Mouse (Mus musculus): ENCODE results near the gene Tango6. TPM values are rescaled to one million over a fixed set of nuclear protein-coding genes. Genes with fewer than 3 reads are reported as not detected.

Gene Tango6
- polyA plus RNA-seq, 1 experiment from 2014 or later: 13.3 TPM

DNA sequence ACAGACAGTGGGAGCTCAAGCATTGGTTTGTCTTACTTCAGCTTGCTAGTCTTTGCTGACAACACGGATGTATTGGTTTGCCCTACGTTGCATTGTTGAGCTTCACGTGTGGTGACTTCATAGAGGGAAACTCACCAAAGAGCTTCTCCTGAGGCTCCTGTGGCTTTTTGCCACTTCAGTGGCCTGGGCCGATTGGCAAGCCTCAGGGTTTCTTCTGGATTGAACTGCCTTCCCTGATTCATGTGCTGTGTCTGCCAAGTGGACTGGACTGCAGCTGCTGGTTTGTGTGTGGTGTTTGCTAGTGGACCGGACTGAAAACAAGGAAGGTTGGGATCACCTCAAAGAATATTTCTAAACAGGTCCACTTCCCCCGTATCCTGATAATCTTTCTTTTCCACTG is 43.7 kb downstream of the Tango6 start:
- 84% methylated on average over 6 of the region's 6 CpGs for WGBS
- Histone ChIP-seq H3K9me3 (no peaks in the 10 kb centered on the region), H3K36me3 (peaks cover 31% of the 10 kb centered on the region; the same call in 1 of the 2 replicates), H3K9ac (replicated peaks) (no peak overlapping the region), H3K27me3 (no peaks in the 10 kb centered on the region), H3K4me3 (replicated peaks) (no peak overlapping the region), H3K4me2 (no peak overlapping the region), H3K27ac (no peak overlapping the region), H3K4me1 (replicated peaks) (peaks cover 6% of the 10 kb centered on the region)
- no peak for ATAC-seq (ENCODE audit: insufficient number of reproducible peaks, insufficient read depth, low FRiP score, low TSS enrichment, low read depth)

DNA sequence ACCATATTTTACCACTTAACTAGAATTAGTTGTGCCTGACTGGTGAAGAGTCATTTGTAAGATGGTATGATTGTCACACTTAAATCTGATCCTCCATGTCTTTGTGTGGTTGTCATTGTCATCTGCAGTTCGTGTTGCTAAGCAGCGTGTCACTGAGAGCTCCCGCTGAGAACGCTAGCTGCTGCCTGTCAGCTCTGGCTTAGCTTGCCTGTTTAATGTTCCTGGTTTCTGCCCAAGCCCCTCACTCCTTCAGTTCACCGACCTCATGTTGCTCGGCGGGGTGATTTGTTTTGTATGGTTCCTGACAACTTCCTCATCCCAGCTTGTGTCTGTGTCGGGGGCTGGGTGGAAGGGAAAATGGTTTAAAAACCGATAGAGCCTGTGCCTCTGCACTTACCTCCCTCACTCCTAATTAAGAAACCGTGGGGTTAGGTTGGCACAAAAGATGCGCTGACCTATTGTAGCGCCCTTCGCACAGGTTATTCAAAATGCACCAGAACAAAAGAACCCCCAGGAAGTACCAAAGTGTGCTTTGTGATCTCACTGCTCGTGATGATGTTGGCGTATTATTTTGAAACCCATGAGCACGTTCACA is 44.5 kb downstream of the Tango6 start:
- Histone ChIP-seq H3K9ac (replicated peaks) (no peak overlapping the region), H3K4me1 (replicated peaks) (peaks cover 6% of the 10 kb centered on the region), H3K4me2 (no peak overlapping the region), H3K27ac (no peak overlapping the region), H3K27me3 (no peaks in the 10 kb centered on the region), H3K9me3 (no peaks in the 10 kb centered on the region), H3K36me3 (peaks cover 29% of the 10 kb centered on the region; the same call in 1 of the 2 replicates), H3K4me3 (replicated peaks) (no peak overlapping the region)
- 47% methylated on average over 16 of the region's 16 CpGs for WGBS
- no peak for ATAC-seq (ENCODE audit: insufficient number of reproducible peaks, insufficient read depth, low FRiP score, low TSS enrichment, low read depth)

DNA sequence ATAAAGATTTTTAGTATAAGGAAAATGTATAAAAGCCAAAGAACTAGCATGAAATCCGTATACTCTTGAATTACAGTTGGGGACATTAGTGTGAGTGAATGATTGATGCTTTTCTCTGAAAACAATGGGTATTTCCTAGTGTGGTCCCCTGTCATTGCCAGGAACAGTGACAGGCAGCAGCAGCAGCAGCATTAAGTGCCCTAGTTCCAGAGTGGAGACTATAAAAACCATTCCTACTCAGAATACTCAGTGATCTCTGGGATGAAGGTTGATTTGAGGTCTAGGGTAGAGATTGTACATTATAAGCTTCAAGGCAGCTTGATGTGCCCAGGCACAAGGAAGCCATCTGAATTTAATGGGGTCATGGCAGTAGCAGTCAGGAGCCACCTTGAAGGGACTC is 45.0 kb downstream of the Tango6 start:
- Histone ChIP-seq H3K4me2 (no peak overlapping the region), H3K27me3 (no peaks in the 10 kb centered on the region), H3K9ac (replicated peaks) (no peak overlapping the region), H3K4me3 (replicated peaks) (no peak overlapping the region), H3K36me3 (peaks cover 24% of the 10 kb centered on the region; the same call in 1 of the 2 replicates), H3K27ac (no peak overlapping the region), H3K4me1 (replicated peaks) (peaks cover 12% of the 10 kb centered on the region), H3K9me3 (no peaks in the 10 kb centered on the region)
- no peak for ATAC-seq (ENCODE audit: insufficient number of reproducible peaks, insufficient read depth, low FRiP score, low TSS enrichment, low read depth)
- WGBS: 76% methylated on average over 1 of the region's 1 CpGs

DNA sequence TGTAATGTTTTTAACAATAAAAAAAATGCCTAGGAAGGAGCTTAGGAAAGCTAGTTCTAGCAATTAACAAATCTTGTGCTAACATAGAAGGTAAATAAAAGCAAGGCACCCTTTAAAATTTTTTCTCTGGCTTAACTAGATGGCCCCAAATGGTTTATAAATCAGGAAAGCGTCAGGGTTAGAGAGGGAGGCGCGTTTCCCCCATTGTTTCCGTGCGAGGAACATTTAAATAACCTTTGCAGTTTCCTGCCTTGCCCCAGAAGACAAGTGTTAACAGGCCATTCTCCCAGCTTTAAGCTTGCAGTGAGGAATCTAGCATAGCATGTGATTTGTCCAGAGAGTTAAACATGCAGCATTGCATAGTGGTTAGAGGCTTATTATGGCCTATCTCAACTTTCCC is 50.1 kb downstream of the Tango6 start:
- Histone ChIP-seq H3K4me3 (replicated peaks) (no peak overlapping the region), H3K36me3 (peaks cover 18% of the 10 kb centered on the region; the same call in 1 of the 2 replicates), H3K27ac (0 out of 2 replicates have a peak overlapping the region, but pooled peaks have one; percentile 50), H3K9ac (replicated peaks) (no peak overlapping the region), H3K4me2 (no peak overlapping the region), H3K4me1 (replicated peaks) (peaks cover 23% of the 10 kb centered on the region), H3K27me3 (no peaks in the 10 kb centered on the region), H3K9me3 (no peaks in the 10 kb centered on the region)
- no peak for ATAC-seq (ENCODE audit: insufficient number of reproducible peaks, insufficient read depth, low FRiP score, low TSS enrichment, low read depth)
- WGBS: 13% methylated on average over 5 of the region's 5 CpGs

DNA sequence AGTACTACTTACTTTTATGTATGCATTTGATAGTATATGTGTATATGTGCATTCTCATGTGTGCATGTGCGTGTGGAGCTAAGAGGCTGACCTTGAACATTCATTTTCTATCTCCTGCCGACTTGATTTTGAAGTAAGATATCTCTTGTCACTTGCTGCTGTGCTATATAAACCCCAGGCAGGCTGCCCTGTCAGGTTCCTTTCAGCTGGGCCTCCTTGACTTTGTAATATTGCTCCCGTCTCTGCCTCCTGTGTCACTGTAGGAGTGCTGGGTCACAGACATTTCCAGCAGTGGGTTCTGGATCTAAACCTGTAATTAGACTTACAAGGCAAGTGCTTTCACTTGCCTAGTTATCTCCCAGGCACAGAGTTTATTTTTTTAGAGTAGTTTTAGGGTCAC is 50.8 kb downstream of the Tango6 start:
- Histone ChIP-seq H3K9ac (replicated peaks) (0 out of 2 replicates have a peak overlapping the region, but pooled peaks have one; percentile 23), H3K4me2 (no peak overlapping the region), H3K4me1 (replicated peaks) (peaks cover 23% of the 10 kb centered on the region), H3K27ac (peak overlapping the region; percentile 45; the same call in 1 of the 2 replicates), H3K27me3 (no peaks in the 10 kb centered on the region), H3K36me3 (peaks cover 24% of the 10 kb centered on the region; the same call in 1 of the 2 replicates), H3K4me3 (replicated peaks) (no peak overlapping the region), H3K9me3 (no peaks in the 10 kb centered on the region)
- 56% methylated on average over 3 of the region's 3 CpGs for WGBS
- no peak for ATAC-seq (ENCODE audit: insufficient number of reproducible peaks, insufficient read depth, low FRiP score, low TSS enrichment, low read depth)

DNA sequence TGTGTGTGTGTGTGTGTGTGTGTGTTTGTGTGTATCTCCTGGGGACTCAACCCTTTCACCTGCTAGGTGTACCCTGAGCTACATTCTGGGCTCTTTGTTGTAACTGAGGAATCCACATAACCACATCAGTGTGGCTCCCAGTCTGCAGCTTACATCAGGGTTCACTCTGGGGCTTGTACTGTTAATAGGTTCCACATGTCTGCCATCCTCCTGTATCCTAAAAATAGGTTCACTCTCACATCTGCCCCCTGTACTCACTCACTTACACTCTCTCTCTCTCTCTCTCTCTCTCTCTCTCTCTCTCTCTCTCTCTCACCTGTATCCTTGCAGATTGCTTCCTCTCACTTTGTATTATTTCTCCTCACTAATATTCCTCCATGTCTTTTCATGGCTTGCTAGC is 51.4 kb downstream of the Tango6 start:
- Histone ChIP-seq H3K27ac (no peak overlapping the region), H3K27me3 (no peaks in the 10 kb centered on the region), H3K9ac (replicated peaks) (0 out of 2 replicates have a peak overlapping the region, but pooled peaks have one; percentile 23), H3K9me3 (no peaks in the 10 kb centered on the region), H3K36me3 (peaks cover 28% of the 10 kb centered on the region), H3K4me2 (no peak overlapping the region), H3K4me3 (replicated peaks) (no peak overlapping the region), H3K4me1 (replicated peaks) (peaks cover 23% of the 10 kb centered on the region)
- no peak for ATAC-seq (ENCODE audit: insufficient number of reproducible peaks, insufficient read depth, low FRiP score, low TSS enrichment, low read depth)

DNA sequence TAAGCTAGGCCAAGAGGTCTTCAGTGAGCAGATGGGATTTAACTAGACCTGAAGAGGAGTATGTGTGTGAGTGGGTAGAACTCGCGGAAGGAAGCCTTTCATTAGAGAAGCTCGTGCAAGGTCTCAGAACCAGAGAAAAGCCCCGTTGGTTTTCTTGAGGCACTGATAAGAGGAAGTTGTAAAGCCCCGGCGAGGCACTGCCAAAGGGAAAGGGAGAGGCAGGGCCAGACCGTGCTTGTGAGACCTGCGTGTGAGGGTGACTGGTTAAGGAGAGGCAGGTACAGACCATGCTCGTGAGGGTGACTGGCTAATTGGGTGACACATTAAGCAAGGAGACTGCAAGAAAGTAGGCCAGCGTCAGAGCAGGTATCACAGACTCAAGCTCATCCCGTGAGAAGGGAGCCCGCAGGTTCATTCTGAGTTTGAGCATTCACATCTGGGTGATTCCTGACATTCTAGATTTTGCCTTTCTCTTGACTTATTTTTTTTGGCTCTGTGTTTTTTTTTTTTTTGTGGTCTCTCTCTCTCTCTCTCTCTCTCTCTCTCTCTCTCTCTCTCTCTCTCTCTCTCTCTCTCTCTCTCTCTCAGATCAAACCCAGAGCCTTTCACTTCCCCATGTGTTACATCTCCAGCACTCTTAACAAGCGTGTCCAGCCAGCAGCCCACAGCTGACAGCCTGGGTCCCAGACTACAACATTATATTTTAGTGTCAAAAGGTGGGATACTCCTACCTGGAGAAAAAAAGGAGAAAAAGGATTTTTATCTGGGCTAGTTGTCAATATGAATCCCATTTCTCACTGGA is 54.2 kb downstream of the Tango6 start:
- H3K9me3 ChIP-seq: no peaks in the 10 kb centered on the region
- H3K36me3 ChIP-seq: peaks cover 37% of the 10 kb centered on the region
- 64% methylated on average over 13 of the region's 13 CpGs for WGBS
- H3K9ac ChIP-seq (replicated peaks): no peak overlapping the region
- no peak overlapping the region for H3K4me2 ChIP-seq
- H3K27ac ChIP-seq: no peak overlapping the region
- no peaks in the 10 kb centered on the region for H3K27me3 ChIP-seq
- ATAC-seq (ENCODE audit: insufficient number of reproducible peaks, insufficient read depth, low FRiP score, low TSS enrichment, low read depth): no peak
- H3K4me3 ChIP-seq (replicated peaks): no peak overlapping the region
- peaks cover 23% of the 10 kb centered on the region for H3K4me1 ChIP-seq (replicated peaks)

DNA sequence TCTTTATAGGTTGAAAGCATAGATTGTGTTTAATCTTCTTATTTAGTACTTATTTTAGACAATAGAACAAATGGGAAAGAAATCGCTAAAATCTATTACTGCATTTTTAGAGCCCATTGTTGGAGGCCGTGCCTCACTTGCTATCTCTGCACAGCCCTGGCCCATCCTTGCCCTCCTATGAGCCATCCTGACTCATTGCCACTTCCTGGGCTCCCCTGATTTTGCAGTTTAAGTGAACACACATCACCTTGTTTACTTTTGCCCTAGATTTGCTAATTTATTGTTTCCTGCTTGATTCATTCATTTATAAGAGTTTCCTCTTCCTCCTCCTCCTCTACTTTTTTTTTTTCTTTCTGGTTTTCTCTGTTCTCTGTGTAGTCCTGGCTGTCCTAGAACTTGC is 55.0 kb downstream of the Tango6 start:
- 93% methylated on average over 2 of the region's 2 CpGs for WGBS
- Histone ChIP-seq H3K4me1 (replicated peaks) (peaks cover 18% of the 10 kb centered on the region), H3K9me3 (no peaks in the 10 kb centered on the region), H3K27me3 (no peaks in the 10 kb centered on the region), H3K27ac (no peak overlapping the region), H3K9ac (replicated peaks) (no peak overlapping the region), H3K4me2 (no peak overlapping the region), H3K36me3 (peaks cover 45% of the 10 kb centered on the region), H3K4me3 (replicated peaks) (no peak overlapping the region)
- ATAC-seq (ENCODE audit: insufficient number of reproducible peaks, insufficient read depth, low FRiP score, low TSS enrichment, low read depth): no peak

DNA sequence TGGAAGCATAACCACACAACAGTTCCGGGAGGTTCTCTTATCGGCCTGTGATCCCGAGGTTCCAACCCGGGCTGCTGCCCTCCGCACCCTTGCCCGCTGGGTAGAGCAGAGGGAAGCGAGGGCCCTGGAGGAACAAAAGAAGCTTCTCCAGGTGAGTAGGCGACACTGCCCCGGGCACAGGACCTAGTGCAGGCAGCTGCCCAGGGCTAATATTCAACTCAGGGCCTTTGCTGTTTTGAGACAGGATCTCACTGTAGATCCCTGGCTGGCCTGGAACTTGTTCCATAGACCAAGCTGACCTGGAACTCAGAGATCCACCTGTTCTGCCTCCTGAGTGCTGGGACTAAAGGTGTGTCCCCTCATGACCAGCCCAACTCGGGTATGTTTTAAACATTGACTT is 59.5 kb downstream of the Tango6 start:
- Histone ChIP-seq H3K9ac (replicated peaks) (no peak overlapping the region), H3K9me3 (no peaks in the 10 kb centered on the region), H3K27me3 (no peaks in the 10 kb centered on the region), H3K4me1 (replicated peaks) (no peaks in the 10 kb centered on the region), H3K27ac (no peak overlapping the region), H3K4me2 (no peak overlapping the region), H3K4me3 (replicated peaks) (no peak overlapping the region), H3K36me3 (peaks cover 59% of the 10 kb centered on the region)
- ATAC-seq (ENCODE audit: insufficient number of reproducible peaks, insufficient read depth, low FRiP score, low TSS enrichment, low read depth): no peak
- 93% methylated on average over 10 of the region's 10 CpGs for WGBS

DNA sequence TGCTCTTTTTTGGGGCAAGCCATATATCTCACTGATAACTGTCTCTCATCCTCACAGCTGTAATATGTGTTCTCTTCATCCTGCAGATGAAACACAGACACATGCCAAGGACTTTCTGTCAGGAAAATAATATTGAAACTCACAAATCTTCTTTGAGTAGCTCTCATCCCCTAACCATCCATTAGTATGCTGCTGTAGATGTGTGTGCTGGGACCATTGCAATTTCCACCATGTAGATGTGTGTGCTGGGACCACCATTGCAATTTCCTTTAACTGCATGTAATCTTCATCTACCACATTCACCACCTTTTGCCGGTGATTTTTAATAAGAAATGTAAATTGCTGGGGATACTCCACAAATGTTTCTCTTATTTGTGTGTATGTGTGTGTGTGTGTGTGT is 60.5 kb downstream of the Tango6 start:
- WGBS: 95% methylated on average over 1 of the region's 1 CpGs
- Histone ChIP-seq H3K4me3 (replicated peaks) (no peak overlapping the region), H3K36me3 (peaks cover 56% of the 10 kb centered on the region), H3K27ac (no peak overlapping the region), H3K27me3 (no peaks in the 10 kb centered on the region), H3K9me3 (no peaks in the 10 kb centered on the region), H3K4me2 (no peak overlapping the region), H3K4me1 (replicated peaks) (peaks cover 7% of the 10 kb centered on the region), H3K9ac (replicated peaks) (no peak overlapping the region)
- ATAC-seq (ENCODE audit: insufficient number of reproducible peaks, insufficient read depth, low FRiP score, low TSS enrichment, low read depth): no peak

DNA sequence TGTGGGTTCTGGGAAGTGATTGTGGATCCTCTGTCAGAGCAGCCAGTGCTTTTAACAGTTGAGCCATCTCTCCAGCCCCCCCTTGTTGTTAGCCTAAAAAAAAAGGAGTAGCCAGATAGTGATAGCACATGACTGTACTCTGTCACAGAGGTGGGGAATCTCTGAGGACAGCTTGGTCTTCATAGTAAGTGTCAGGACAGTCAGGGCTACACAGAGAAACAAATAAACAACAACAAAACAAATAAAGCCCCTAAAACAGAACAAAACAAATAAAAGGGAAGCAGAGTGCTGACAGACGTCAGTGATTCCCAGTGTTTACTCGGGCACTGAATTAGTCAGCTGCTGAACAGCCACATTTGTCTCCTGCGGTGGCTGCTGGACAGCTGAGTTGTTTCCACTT is 70.6 kb downstream of the Tango6 start:
- Histone ChIP-seq H3K27ac (no peak overlapping the region), H3K9me3 (no peaks in the 10 kb centered on the region), H3K36me3 (0 out of 2 replicates have a peak, but pooled peaks cover 4% of the 10 kb centered on the region), H3K4me3 (replicated peaks) (no peak overlapping the region), H3K9ac (replicated peaks) (no peak overlapping the region), H3K27me3 (no peaks in the 10 kb centered on the region), H3K4me2 (no peak overlapping the region), H3K4me1 (replicated peaks) (peaks cover 12% of the 10 kb centered on the region)
- no peak for ATAC-seq (ENCODE audit: insufficient number of reproducible peaks, insufficient read depth, low FRiP score, low TSS enrichment, low read depth)
- 55% methylated on average over 3 of the region's 3 CpGs for WGBS

Measured in limb, embryonic 12.5 days (tissue).